Mouse (Mus musculus) mouse embryonic stem cell (cell line): ENCODE measurements around the gene Prkcg.
"Not testable (repeated sequence)": the region's sequence is repeated elsewhere in the genome, so short reads cannot be mapped to it uniquely, and the experiment has no call there.

Experiments used
- in situ Hi-C, 2 experiments: fragments of 300-500 bp; cut with MboI; formaldehyde crosslinking; loops; 1 replicate in 1 of 2; 3 replicates in 1 of 2; pipeline ENCODE4 v1.14.3; 2019 to 2020; ENCODE audit warnings: low sequenced_read_pairs in 2 of 2, low pct_unique_long_range_greater_than_20kb in 1 of 2, mixed read lengths in 1 of 2; ENCODE audit not compliant: unreplicated experiment in 1 of 2

Gene Prkcg

GRCm38 (mm10) chr7:3288976-3289970 is at the start of gene Prkcg, which contains the start of gene Myadm:
Gene Prkcg (plus strand): TSS chr7:3289179.
Gene Myadm (plus strand): TSS chr7:3289080.
- in situ Hi-C loops, result no loop called here

GRCm38 (mm10) chr7:3239193-3239592 is 49.8 kb upstream of the Prkcg start:
- in situ Hi-C loops, result no loop called here

GRCm38 (mm10) chr7:3260701-3261100 is 28.3 kb upstream of the Prkcg start:
- in situ Hi-C loops, result no loop called here

- in situ Hi-C loops, result no loop called here
Observed at GRCm38 (mm10) chr7:3261446-3261845, 27.5 kb upstream of the Prkcg start.

GRCm38 (mm10) chr7:3262789-3263188 is 26.2 kb upstream of the Prkcg start:
- in situ Hi-C loops, result no loop called here

- in situ Hi-C loops, result no loop called here
Observed at GRCm38 (mm10) chr7:3264390-3265022, 24.5 kb upstream of the Prkcg start.

GRCm38 (mm10) chr7:3265311-3265710 is 23.7 kb upstream of the Prkcg start:
- in situ Hi-C loops, result no loop called here

GRCm38 (mm10) chr7:3267261-3267660 is 21.7 kb upstream of the Prkcg start:
- in situ Hi-C loops, result no loop called here

- in situ Hi-C loops, result no loop called here
Observed at GRCm38 (mm10) chr7:3267888-3268287, 21.1 kb upstream of the Prkcg start.

GRCm38 (mm10) chr7:3268291-3268690 is 20.7 kb upstream of the Prkcg start:
- in situ Hi-C loops, result no loop called here

- in situ Hi-C loops, result no loop called here
Observed at GRCm38 (mm10) chr7:3272206-3272605, 16.8 kb upstream of the Prkcg start.

- in situ Hi-C loops, result no loop called here
Observed at GRCm38 (mm10) chr7:3275455-3276170, 13.4 kb upstream of the Prkcg start.

- in situ Hi-C loops, result not testable (repeated sequence)
Observed at GRCm38 (mm10) chr7:3276781-3277180, 12.2 kb upstream of the Prkcg start.

- in situ Hi-C loops, result no loop called here
Observed at GRCm38 (mm10) chr7:3280080-3280653, 8.8 kb upstream of the Prkcg start.

GRCm38 (mm10) chr7:3280654-3281153 is 8.3 kb upstream of the Prkcg start:
- in situ Hi-C loops, result no loop called here

- in situ Hi-C loops, result no loop called here
Observed at GRCm38 (mm10) chr7:3281741-3282140, 7.2 kb upstream of the Prkcg start.

GRCm38 (mm10) chr7:3283081-3283875 is 5.7 kb upstream of the Prkcg start:
- in situ Hi-C loops, result no loop called here

- in situ Hi-C loops, result no loop called here
Observed at GRCm38 (mm10) chr7:3284604-3285003, 4.4 kb upstream of the Prkcg start.
